Comparison of ENCODE assay signal across 9 mouse cellular contexts in the genomic region with DNA sequence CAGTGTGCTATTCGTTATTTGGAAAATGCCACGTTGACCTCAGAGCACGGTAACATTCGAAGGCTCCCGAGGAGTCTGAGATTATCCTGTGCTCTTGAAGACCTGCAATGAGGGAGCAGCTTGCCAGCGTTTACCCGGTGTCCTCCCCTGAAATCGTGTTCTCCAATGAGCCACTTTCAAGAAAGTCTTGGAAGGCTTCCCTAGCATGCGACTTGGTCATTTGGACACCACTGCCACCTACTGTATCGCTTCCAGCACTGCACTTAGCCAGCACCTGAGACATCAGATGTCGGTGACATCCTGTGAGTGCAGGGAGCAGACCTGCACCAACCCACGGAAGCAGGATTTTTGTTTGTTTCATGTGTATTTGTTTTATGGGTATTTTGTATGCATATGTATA. TPM values are rescaled to one million over a fixed set of nuclear protein-coding genes. Genes with fewer than 3 reads are reported as not detected.
DNase-seq lines count a peak whose midpoint lies in the region; ATAC-seq and TF ChIP-seq lines count a peak whose summit lies in the region.
"Had no signal": no experiment of that assay in that cellular context is flagged by ENCODE, and none has a peak within 500 bp of the region (broad histone marks: within the 10 kb centered on the region; RNA-seq: fewer than 3 reads in every experiment).

No protein-coding gene starts in this region.

- no peaks in the 10 kb centered on the region for H3K79me2 ChIP-seq in MEL (ENCODE audit: control insufficient read depth, insufficient read depth, low read length, poor library complexity)

- no peak overlapping the region for H3K27ac ChIP-seq in MEL (ENCODE audit: control insufficient read depth, low read depth, low read length)
- no peak overlapping the region for H3K27ac ChIP-seq in forebrain, embryonic 13.5 days
- H3K27ac ChIP-seq in liver, embryonic 11.5 days (ENCODE audit: low read depth, low read length), result no peak overlapping the region
- no peak overlapping the region for H3K27ac ChIP-seq in olfactory bulb, adult 2 months (ENCODE audit: insufficient read depth, low read depth, low read length)
- H3K27ac ChIP-seq: macrophage had no signal

- ATAC-seq in forebrain, embryonic 13.5 days, result peak; percentile 58; the same call in 1 of the 2 replicates
- ATAC-seq in liver, embryonic 11.5 days (replicated peaks; ENCODE audit: low FRiP score), result no peak

- no peak for TF ChIP-seq POLR2A in MEL (IDR thresholded peaks at IDR 0.05; ENCODE audit: control insufficient read depth in 1 of 2, insufficient read depth in 1 of 2, low read depth in 1 of 2, low read length in 2 of 2, poor library complexity in 1 of 2)
- no peak for TF ChIP-seq POLR2A in olfactory bulb, adult 2 months (IDR thresholded peaks at IDR 0.05; ENCODE audit: insufficient read depth, low read depth, low read length)

- peaks cover 7% of the 10 kb centered on the region for H3K9me3 ChIP-seq in MEL (replicated peaks; ENCODE audit: insufficient read depth, low read length)
- no peaks in the 10 kb centered on the region for H3K9me3 ChIP-seq in forebrain, embryonic 13.5 days (replicated peaks)
- H3K9me3 ChIP-seq in liver, embryonic 11.5 days (ENCODE audit: control insufficient read depth, low read length), result no peaks in the 10 kb centered on the region

- intact Hi-C loops in heart, postnatal 10 days (cut with DNase I), result loop anchor here (1.0 to 10.0 kb wide), 3 partner anchors 14 to 354 kb away; no protein-coding TSS in a partner anchor

- no peaks in the 10 kb centered on the region for H3K4me1 ChIP-seq in MEL (ENCODE audit: control insufficient read depth in 1 of 2, insufficient read depth in 2 of 2, low read length in 2 of 2)
- H3K4me1 ChIP-seq in forebrain, embryonic 13.5 days, result no peaks in the 10 kb centered on the region
- no peaks in the 10 kb centered on the region for H3K4me1 ChIP-seq in liver, embryonic 11.5 days (replicated peaks; ENCODE audit: control insufficient read depth, insufficient read depth, low read length)
- H3K4me1 ChIP-seq in olfactory bulb, adult 2 months (ENCODE audit: control insufficient read depth, insufficient read depth, low read length), result peaks cover 13% of the 10 kb centered on the region

- 8% methylated on average over 12 of the region's 12 CpGs for WGBS in forebrain, embryonic 13.5 days
- WGBS in liver, embryonic 11.5 days, result 7% methylated on average over 12 of the region's 12 CpGs
- WGBS in olfactory bulb, adult 2 months, result 3% methylated on average over 12 of the region's 12 CpGs

- no peak overlapping the region for H3K4me3 ChIP-seq in MEL (ENCODE audit: control insufficient read depth in 1 of 2, insufficient read depth in 1 of 2, low read depth in 2 of 2, low read length in 2 of 2)
- H3K4me3 ChIP-seq in forebrain, embryonic 13.5 days, result no peak overlapping the region
- no peak overlapping the region for H3K4me3 ChIP-seq in liver, embryonic 11.5 days (ENCODE audit: low read depth, low read length)
- H3K4me3 ChIP-seq in olfactory bulb, adult 2 months (ENCODE audit: insufficient read depth, low read depth, low read length), result no peak overlapping the region

- TF ChIP-seq CTCF in MEL (IDR thresholded peaks at IDR 0.05 in 2 of 3, conservative IDR thresholded peaks at IDR 0.05 in 1 of 3; ENCODE audit: control insufficient read depth in 1 of 3, insufficient read depth in 1 of 3, low read depth in 2 of 3, low read length in 3 of 3, poor library complexity in 1 of 3, severe bottlenecking in 1 of 3), result peak in 1 of 3 experiments; percentile 97; a peak in 2 of 6 replicates
- peak; percentile 58 for TF ChIP-seq CTCF in olfactory bulb, adult 2 months (IDR thresholded peaks at IDR 0.05; ENCODE audit: insufficient read depth, low read depth, low read length)

- peak; percentile 95 for TF ChIP-seq RAD21 in MEL (IDR thresholded peaks at IDR 0.05; ENCODE audit: low read depth, low read length)

- DNase-seq in MEL (ENCODE audit: low read depth, low spot score), result peak; percentile 83
- DNase-seq in c-Kit-positive CD71-positive TER-119-negative erythroid progenitor cells, embryonic 14.5 days (ENCODE audit: low read depth), result peak; percentile 17
- DNase-seq in heart, postnatal 10 days, result peak; percentile 72 to 85
- peak; percentile 71 to 73 for DNase-seq in kidney, postnatal 25 days
- DNase-seq in liver, embryonic 11.5 days (ENCODE audit: low spot score), result peak; percentile 51
- DNase-seq in urinary bladder, postnatal 36 days (ENCODE audit: low spot score in 2 of 2), result peak; percentile 45 to 62

- no peaks in the 10 kb centered on the region for H3K36me3 ChIP-seq in MEL (ENCODE audit: control insufficient read depth in 1 of 2, insufficient read depth in 2 of 2, low read length in 2 of 2)
- H3K36me3 ChIP-seq in forebrain, embryonic 13.5 days (ENCODE audit: poor library complexity, severe bottlenecking), result no peaks in the 10 kb centered on the region
- H3K36me3 ChIP-seq in liver, embryonic 11.5 days (ENCODE audit: control insufficient read depth, insufficient read depth, low read length), result no peaks in the 10 kb centered on the region

- peak overlapping the region; percentile 32; the same call in 1 of the 2 replicates for H3K4me2 ChIP-seq in forebrain, embryonic 13.5 days
- H3K4me2 ChIP-seq in liver, embryonic 11.5 days, result no peak overlapping the region

- no peaks in the 10 kb centered on the region for H3K27me3 ChIP-seq in MEL (ENCODE audit: control insufficient read depth in 1 of 2, insufficient read depth in 2 of 2, low read length in 2 of 2)
- H3K27me3 ChIP-seq in forebrain, embryonic 13.5 days, result peaks cover 5% of the 10 kb centered on the region; the same call in 1 of the 2 replicates
- no peaks in the 10 kb centered on the region; the same call in none of the 2 replicates for H3K27me3 ChIP-seq in liver, embryonic 11.5 days (replicated peaks; ENCODE audit: control insufficient read depth, insufficient read depth, low read length)

- no peak overlapping the region for H3K9ac ChIP-seq in MEL (ENCODE audit: control insufficient read depth, low read depth, low read length, poor library complexity, severe bottlenecking)
- 0 out of 2 replicates have a peak overlapping the region, but pooled peaks have one; percentile 8 for H3K9ac ChIP-seq in forebrain, embryonic 13.5 days
- no peak overlapping the region for H3K9ac ChIP-seq in liver, embryonic 11.5 days (ENCODE audit: low read depth, low read length)

- no peak for TF ChIP-seq EP300 in MEL (IDR thresholded peaks at IDR 0.05; ENCODE audit: low read depth in 1 of 2, low read length in 2 of 2)

TF ChIP-seq in MEL, 35 proteins besides CTCF, POLR2A, EP300 and RAD21:
- TF ChIP-seq POLR2AphosphoS5 (IDR thresholded peaks at IDR 0.05; ENCODE audit: borderline replicate concordance, low read depth, low read length) (no peak), RCOR1 (IDR thresholded peaks at IDR 0.05; ENCODE audit: low read depth, low read length) (no peak), TBP (IDR thresholded peaks at IDR 0.05; ENCODE audit: low read depth, low read length) (no peak), ETS1 (IDR thresholded peaks at IDR 0.05; ENCODE audit: low read depth, low read length) (no peak), BHLHE40 (IDR thresholded peaks at IDR 0.05; ENCODE audit: borderline replicate concordance, low read depth, low read length) (no peak), ZC3H11A (IDR thresholded peaks at IDR 0.05; ENCODE audit: low read depth, low read length) (peak; percentile 86), MYB (IDR thresholded peaks at IDR 0.05; ENCODE audit: low read depth, low read length) (no peak), JUND (IDR thresholded peaks at IDR 0.05; ENCODE audit: low read depth, low read length) (no peak), SMC3 (IDR thresholded peaks at IDR 0.05; ENCODE audit: low read depth, low read length) (peak; percentile 96), TAL1 (IDR thresholded peaks at IDR 0.05; ENCODE audit: low read length) (no peak)
TF ChIP-seq in MEL: peak in this region for 2.

RNA-seq across cellular contexts. Expression of a gene that starts 15.4 kb away (rescaled TPM):
- not detected in 2 replicates for total RNA-seq in MEL (2012; rRNA removed)
- polyA plus RNA-seq in MEL (2012; ENCODE audit: insufficient read depth in 1 of 2, insufficient read length in 2 of 2, low read depth in 1 of 2, low replicate concordance in 2 of 2, missing spikeins in 1 of 2), result not detected
- polyA plus RNA-seq in forebrain, embryonic 13.5 days (2015; fragmentation: Nextera tagmentation; extraction: Ambion mirVana), result 0.08 and 0.15 TPM in 2 replicates
- 1 to 10 TPM; 1.5 to 2.9 TPM for total RNA-seq in heart, postnatal 10 days (2021)
- 0.38 and 0.73 TPM in 2 replicates for polyA plus RNA-seq in liver, embryonic 11.5 days (2014; fragmentation: Nextera tagmentation; extraction: Ambion mirVana)
- not detected in 2 replicates for polyA plus RNA-seq in olfactory bulb, adult 2 months (2012; ENCODE audit: insufficient read depth, insufficient read length, low replicate concordance, missing spikeins)
- polyA plus RNA-seq: macrophage had no signal

RNA-seq across cellular contexts. Expression of a gene that starts 55.0 kb away (rescaled TPM):
- total RNA-seq in MEL (2012; rRNA removed), result 4.4 and 6.9 TPM in 2 replicates
- polyA plus RNA-seq in MEL (2012; ENCODE audit: insufficient read depth in 1 of 2, insufficient read length in 2 of 2, low read depth in 1 of 2, low replicate concordance in 2 of 2, missing spikeins in 1 of 2), result 1 to 10 TPM in 1 of 2 experiments, not detected in 1; 4.8 TPM
- polyA plus RNA-seq in forebrain, embryonic 13.5 days (2015; fragmentation: Nextera tagmentation; extraction: Ambion mirVana), result 10.9 and 14.4 TPM in 2 replicates
- total RNA-seq in heart, postnatal 10 days (2021), result 10 to 100 TPM; 33.4 to 33.5 TPM
- 0.52 and 0.59 TPM in 2 replicates for polyA plus RNA-seq in liver, embryonic 11.5 days (2014; fragmentation: Nextera tagmentation; extraction: Ambion mirVana)
- not detected in 2 replicates for polyA plus RNA-seq in olfactory bulb, adult 2 months (2012; ENCODE audit: insufficient read depth, insufficient read length, low replicate concordance, missing spikeins)
- polyA plus RNA-seq: macrophage had no signal

Comparison
In these comparisons a context has a peak if more than half of its experiments do, and no peak if none do; other contexts are left out.
1. DNase-seq: peak in every context shown above with its lines; median percentile 83 in MEL; 78 in heart, postnatal 10 days; 72 in kidney, postnatal 25 days; 54 in urinary bladder, postnatal 36 days; 51 in liver, embryonic 11.5 days; 17 in c-Kit-positive CD71-positive TER-119-negative erythroid progenitor cells, embryonic 14.5 days.